Mouse (Mus musculus) 3134 (cell line): ENCODE results near the gene Arl15.
"Not testable (repeated sequence)": the region's sequence is repeated elsewhere in the genome, so short reads cannot be mapped to it uniquely, and the experiment has no call there.

Source experiments
- DNase-seq: peaks from one replicate; pipeline ENCODE4 v3.0.0-alpha.2; 2011; ENCODE audit warnings: low spot score; ENCODE audit not compliant: insufficient read length; ENCODE audit errors: extremely low read depth

Arl15 gene

GRCm38 (mm10) chr13:113794039-113794704 lies at the start of gene Arl15:
Gene Arl15, plus strand, starts transcription at chr13:113794505.
- DNase-seq, result peak; percentile 92

GRCm38 (mm10) chr13:113745301-113745700 lies 49.0 kb upstream of the Arl15 start:
- DNase-seq, result no peak

GRCm38 (mm10) chr13:113750766-113751165 lies 43.5 kb upstream of the Arl15 start:
- DNase-seq, result no peak

GRCm38 (mm10) chr13:113754731-113755689 lies 39.3 kb upstream of the Arl15 start:
- DNase-seq, result no peak

- no peak for DNase-seq
Observed at GRCm38 (mm10) chr13:113755779-113756178, 38.5 kb upstream of the Arl15 start.

- no peak for DNase-seq
Observed at GRCm38 (mm10) chr13:113761717-113762116, 32.6 kb upstream of the Arl15 start.

- DNase-seq, result no peak
Observed at GRCm38 (mm10) chr13:113762766-113763516, 31.4 kb upstream of the Arl15 start.

- no peak for DNase-seq
Observed at GRCm38 (mm10) chr13:113765411-113765810, 28.9 kb upstream of the Arl15 start.

GRCm38 (mm10) chr13:113769829-113770228 lies 24.5 kb upstream of the Arl15 start:
- no peak for DNase-seq

- DNase-seq, result no peak
Observed at GRCm38 (mm10) chr13:113770340-113770739, 24.0 kb upstream of the Arl15 start.

GRCm38 (mm10) chr13:113771340-113771739 lies 23.0 kb upstream of the Arl15 start:
- no peak for DNase-seq

GRCm38 (mm10) chr13:113774799-113775198 lies 19.5 kb upstream of the Arl15 start:
- no peak for DNase-seq

GRCm38 (mm10) chr13:113775244-113776140 lies 18.8 kb upstream of the Arl15 start:
- DNase-seq, result no peak

GRCm38 (mm10) chr13:113785803-113786202 lies 8.5 kb upstream of the Arl15 start:
- DNase-seq, result no peak

- DNase-seq, result no peak
Observed at GRCm38 (mm10) chr13:113787136-113787535, 7.2 kb upstream of the Arl15 start.

GRCm38 (mm10) chr13:113790016-113790415 lies 4.3 kb upstream of the Arl15 start:
- DNase-seq, result not testable (repeated sequence)

- DNase-seq, result no peak
Observed at GRCm38 (mm10) chr13:113793637-113794036, 668 bp upstream of the Arl15 start.

GRCm38 (mm10) chr13:113794705-113795655 lies 675 bp downstream of the Arl15 start:
- DNase-seq, result no peak

GRCm38 (mm10) chr13:113797378-113797777 lies 3.1 kb downstream of the Arl15 start:
- no peak for DNase-seq
